Comparison of ENCODE assay signal across 18 mouse cellular contexts in the genomic region with DNA sequence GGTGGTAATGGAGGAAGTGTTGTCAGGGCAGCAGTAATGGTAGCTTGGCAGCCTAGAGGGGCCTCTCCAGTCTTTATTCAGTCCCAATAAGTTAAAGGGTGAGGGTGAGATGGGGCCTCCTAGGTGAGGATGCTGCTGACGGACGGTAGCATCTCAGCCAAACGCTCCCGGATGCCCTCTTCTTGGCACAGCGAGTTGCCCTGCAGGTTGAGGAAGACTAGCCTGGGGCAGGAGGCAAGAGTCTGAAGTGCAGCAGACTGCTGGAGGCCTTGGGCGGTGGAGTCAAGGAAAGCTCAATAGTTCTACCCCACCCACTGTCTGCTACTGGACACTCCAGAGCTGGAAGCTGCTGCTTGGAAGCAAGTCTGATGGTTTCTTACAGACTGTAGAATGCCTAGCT. TPM values are rescaled to one million over a fixed set of nuclear protein-coding genes. Genes with fewer than 3 reads are reported as not detected.
A peak's percentile ranks its signal among the peaks of the same experiment; 100 is the strongest.
DNase-seq lines count a peak whose midpoint lies in the region; ATAC-seq lines count a peak whose summit lies in the region.
"Had no signal": no experiment of that assay in that cellular context is flagged by ENCODE, and none has a peak within 500 bp of the region (broad histone marks: within the 10 kb centered on the region; RNA-seq: fewer than 3 reads in every experiment).

No protein-coding gene starts in this region.

- no peak overlapping the region for H3K9ac ChIP-seq in kidney, embryonic 15.5 days
- H3K9ac ChIP-seq in stomach, embryonic 16.5 days (ENCODE audit: low read length) = no peak overlapping the region
- H3K9ac ChIP-seq: forebrain, embryonic 13.5 days; forebrain, postnatal 0 days; heart, embryonic 13.5 days; hindbrain, embryonic 15.5 days had no signal

- no peak overlapping the region for H3K4me2 ChIP-seq in kidney, embryonic 15.5 days
- H3K4me2 ChIP-seq in stomach, embryonic 16.5 days (ENCODE audit: low read depth, low read length) = no peak overlapping the region
- H3K4me2 ChIP-seq: forebrain, embryonic 13.5 days; heart, embryonic 13.5 days; hindbrain, embryonic 15.5 days had no signal

- peaks cover 40% of the 10 kb centered on the region for H3K36me3 ChIP-seq in kidney, embryonic 15.5 days
- no peaks in the 10 kb centered on the region for H3K36me3 ChIP-seq in stomach, embryonic 16.5 days (ENCODE audit: control insufficient read depth, insufficient read depth, low read length)
- H3K36me3 ChIP-seq in embryonic facial prominence, embryonic 10.5 days (replicated peaks) = peaks cover 41% of the 10 kb centered on the region

- ATAC-seq in kidney, embryonic 15.5 days (replicated peaks; ENCODE audit: low FRiP score) = no peak
- ATAC-seq in stomach, embryonic 16.5 days (ENCODE audit: insufficient read depth, low FRiP score) = no peak
- ATAC-seq: forebrain, embryonic 13.5 days; forebrain, postnatal 0 days had no signal

- H3K27me3 ChIP-seq in kidney, embryonic 15.5 days = peaks cover 16% of the 10 kb centered on the region
- no peaks in the 10 kb centered on the region for H3K27me3 ChIP-seq in stomach, embryonic 16.5 days (ENCODE audit: control insufficient read depth, insufficient read depth, low read length)
- H3K27me3 ChIP-seq in embryonic facial prominence, embryonic 10.5 days (replicated peaks; ENCODE audit: low read depth, poor library complexity, severe bottlenecking) = peaks cover 30% of the 10 kb centered on the region

- H3K4me1 ChIP-seq in kidney, embryonic 15.5 days = peaks cover 26% of the 10 kb centered on the region
- peaks cover 17% of the 10 kb centered on the region for H3K4me1 ChIP-seq in stomach, embryonic 16.5 days (ENCODE audit: control insufficient read depth, insufficient read depth, low read length)
- peaks cover 34% of the 10 kb centered on the region for H3K4me1 ChIP-seq in embryonic facial prominence, embryonic 10.5 days

- H3K4me3 ChIP-seq in kidney, embryonic 15.5 days (replicated peaks) = no peak overlapping the region
- H3K4me3 ChIP-seq in stomach, embryonic 16.5 days (replicated peaks; ENCODE audit: low read length) = no peak overlapping the region
- no peak overlapping the region for H3K4me3 ChIP-seq in embryonic facial prominence, embryonic 10.5 days
- H3K4me3 ChIP-seq: forebrain, embryonic 13.5 days; heart, embryonic 13.5 days; hindbrain, embryonic 15.5 days had no signal

- H3K9me3 ChIP-seq in kidney, embryonic 15.5 days (replicated peaks) = no peaks in the 10 kb centered on the region
- H3K9me3 ChIP-seq in stomach, embryonic 16.5 days (replicated peaks; ENCODE audit: control insufficient read depth, low read length) = no peaks in the 10 kb centered on the region
- H3K9me3 ChIP-seq in embryonic facial prominence, embryonic 10.5 days = no peaks in the 10 kb centered on the region
- H3K9me3 ChIP-seq: forebrain, embryonic 13.5 days; heart, embryonic 13.5 days; hindbrain, embryonic 15.5 days had no signal

- H3K27ac ChIP-seq in kidney, embryonic 15.5 days = no peak overlapping the region
- peak overlapping the region; percentile 79 for H3K27ac ChIP-seq in stomach, embryonic 16.5 days (ENCODE audit: low read length)
- no peak overlapping the region for H3K27ac ChIP-seq in embryonic facial prominence, embryonic 10.5 days (replicated peaks)
- H3K27ac ChIP-seq: forebrain, embryonic 13.5 days; heart, embryonic 13.5 days; hindbrain, embryonic 15.5 days had no signal

- 94% methylated on average over 6 of the region's 6 CpGs for WGBS in kidney, embryonic 15.5 days
- 92% methylated on average over 6 of the region's 6 CpGs for WGBS in stomach, embryonic 16.5 days
- 92% methylated on average over 6 of the region's 6 CpGs for WGBS in embryonic facial prominence, embryonic 10.5 days

- peak; percentile 70 for DNase-seq in kidney, adult 11 months
- peak; percentile 78 for DNase-seq in kidney, adult 9 months
- peak; percentile 43 to 84 for DNase-seq in kidney, postnatal 25 days
- DNase-seq in cerebellum, postnatal 36 days = no peak
- no peak for DNase-seq in yolk sac, embryonic 10.5 days (ENCODE audit: low spot score)
- no peak for DNase-seq in embryonic facial prominence, embryonic 10.5 days (ENCODE audit: low spot score)
- DNase-seq: adrenal gland, adult 8-10 months; cerebellum, adult 11 months; cerebellum, adult 8-10 months; cerebellum, postnatal 14 days; forebrain, postnatal 0 days; gastrocnemius, postnatal 14 days; heart, postnatal 36 days had no signal

RNA-seq across cellular contexts. Expression of a gene that starts 2.5 kb away (rescaled TPM):
- polyA plus RNA-seq in kidney, embryonic 15.5 days (2015; fragmentation: Nextera tagmentation; extraction: Ambion mirVana) = 2.1 TPM in 2 replicates
- polyA plus RNA-seq in stomach, embryonic 16.5 days (2015; fragmentation: Nextera tagmentation; extraction: Ambion mirVana) = 53.1 and 72.9 TPM in 2 replicates
- polyA plus RNA-seq in embryonic facial prominence, embryonic 10.5 days (2016; fragmentation: Nextera tagmentation; extraction: Ambion mirVana) = 0.70 and 0.90 TPM in 2 replicates

RNA-seq across cellular contexts. Expression of a gene that starts 5.8 kb away (rescaled TPM):
- polyA plus RNA-seq in kidney, embryonic 15.5 days (2015; fragmentation: Nextera tagmentation; extraction: Ambion mirVana) = 37.6 and 41.8 TPM in 2 replicates
- polyA plus RNA-seq in stomach, embryonic 16.5 days (2015; fragmentation: Nextera tagmentation; extraction: Ambion mirVana) = 36.3 and 37.1 TPM in 2 replicates
- 29.7 and 35.3 TPM in 2 replicates for polyA plus RNA-seq in embryonic facial prominence, embryonic 10.5 days (2016; fragmentation: Nextera tagmentation; extraction: Ambion mirVana)

RNA-seq across cellular contexts. Expression of a gene that starts 29.2 kb away (rescaled TPM):
- 94.5 and 94.7 TPM in 2 replicates for polyA plus RNA-seq in kidney, embryonic 15.5 days (2015; fragmentation: Nextera tagmentation; extraction: Ambion mirVana)
- 107 and 125 TPM in 2 replicates for polyA plus RNA-seq in stomach, embryonic 16.5 days (2015; fragmentation: Nextera tagmentation; extraction: Ambion mirVana)
- polyA plus RNA-seq in embryonic facial prominence, embryonic 10.5 days (2016; fragmentation: Nextera tagmentation; extraction: Ambion mirVana) = 57.4 and 69.6 TPM in 2 replicates

RNA-seq across cellular contexts. Expression of a gene that starts 29.2 kb away (rescaled TPM):
- 38.6 and 43.4 TPM in 2 replicates for polyA plus RNA-seq in kidney, embryonic 15.5 days (2015; fragmentation: Nextera tagmentation; extraction: Ambion mirVana)
- 23.8 and 28.4 TPM in 2 replicates for polyA plus RNA-seq in stomach, embryonic 16.5 days (2015; fragmentation: Nextera tagmentation; extraction: Ambion mirVana)
- polyA plus RNA-seq in embryonic facial prominence, embryonic 10.5 days (2016; fragmentation: Nextera tagmentation; extraction: Ambion mirVana) = 59.1 and 64.5 TPM in 2 replicates

RNA-seq across cellular contexts. Expression of a gene that starts 34.7 kb away (rescaled TPM):
- 43.6 and 46.9 TPM in 2 replicates for polyA plus RNA-seq in kidney, embryonic 15.5 days (2015; fragmentation: Nextera tagmentation; extraction: Ambion mirVana)
- polyA plus RNA-seq in stomach, embryonic 16.5 days (2015; fragmentation: Nextera tagmentation; extraction: Ambion mirVana) = 34.4 and 36.3 TPM in 2 replicates
- polyA plus RNA-seq in embryonic facial prominence, embryonic 10.5 days (2016; fragmentation: Nextera tagmentation; extraction: Ambion mirVana) = 65.8 and 69.2 TPM in 2 replicates

Comparison
In these comparisons a context has a peak if more than half of its experiments do, and no peak if none do; other contexts are left out.
1. DNase-seq: peak in kidney, adult 11 months (single experiment), kidney, adult 9 months (single experiment) and kidney, postnatal 25 days (2 of 2); none in cerebellum, postnatal 36 days (0 of 2), yolk sac, embryonic 10.5 days (single experiment) and embryonic facial prominence, embryonic 10.5 days (single experiment).
2. RNA of a gene that starts 2.5 kb away (polyA plus RNA-seq): 53.1 to 72.9 TPM in stomach, embryonic 16.5 days; 2.1 TPM in kidney, embryonic 15.5 days and 0.70 to 0.90 TPM in embryonic facial prominence, embryonic 10.5 days; every median in the first group is over 10 times any median in the second.